Mouse (Mus musculus) urinary bladder, adult 18-20 months (tissue): ENCODE measurements around the gene Ch25h.

Experiments
- DNase-seq, 2 experiments: peaks; one replicate each; pipeline ENCODE4 v3.0.0; 2022; ENCODE audit warnings: low spot score in 2 of 2, mixed read lengths in 2 of 2

The Ch25h gene

GRCm38 (mm10) chr19:34474991-34475971 lies at the start of gene Ch25h:
TSS of gene Ch25h (minus strand) at chr19:34475164.
- peak; percentile 16 to 24 for DNase-seq

DNA sequence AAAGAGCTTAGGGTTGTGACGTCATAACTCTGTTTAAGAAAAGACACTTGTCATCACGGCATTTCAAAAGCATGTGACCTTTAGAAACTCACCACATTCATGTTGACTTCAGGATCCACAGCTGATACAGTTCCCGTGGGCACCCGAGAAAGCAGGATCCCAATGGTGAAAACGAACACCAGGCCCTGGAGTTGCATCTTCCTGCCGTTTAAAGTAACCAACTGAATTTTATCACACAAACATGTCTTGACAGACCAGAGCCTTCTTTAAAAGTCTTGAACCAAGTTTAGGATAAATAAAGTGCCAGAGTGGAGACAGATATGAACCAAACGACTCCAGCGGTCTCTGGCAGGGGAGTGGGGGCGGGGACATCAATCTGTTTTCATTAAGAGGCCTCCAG lies 49.7 kb upstream of the Ch25h start:
- DNase-seq: no peak

GRCm38 (mm10) chr19:34523106-34523725 lies 48.3 kb upstream of the Ch25h start:
- DNase-seq: no peak

DNA sequence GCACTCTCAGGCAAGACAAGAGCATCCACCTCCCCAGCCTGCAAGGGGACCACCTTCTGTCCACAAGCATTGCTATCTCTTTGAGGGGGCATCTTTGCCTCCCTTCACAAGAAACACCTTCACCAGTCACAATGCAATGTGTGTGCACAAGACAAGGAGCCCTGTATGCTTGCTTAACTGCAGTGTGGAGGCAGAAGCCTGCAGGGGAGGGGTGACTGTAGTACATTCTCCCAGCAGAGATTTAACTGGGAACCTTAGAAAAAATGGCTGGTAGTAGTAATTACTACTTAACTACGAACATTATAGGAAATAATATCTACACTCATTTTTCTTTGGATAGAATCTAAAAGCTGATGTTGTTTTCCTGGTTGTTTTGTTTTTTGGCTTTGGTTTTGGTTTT lies 47.0 kb upstream of the Ch25h start:
- no peak for DNase-seq

DNA sequence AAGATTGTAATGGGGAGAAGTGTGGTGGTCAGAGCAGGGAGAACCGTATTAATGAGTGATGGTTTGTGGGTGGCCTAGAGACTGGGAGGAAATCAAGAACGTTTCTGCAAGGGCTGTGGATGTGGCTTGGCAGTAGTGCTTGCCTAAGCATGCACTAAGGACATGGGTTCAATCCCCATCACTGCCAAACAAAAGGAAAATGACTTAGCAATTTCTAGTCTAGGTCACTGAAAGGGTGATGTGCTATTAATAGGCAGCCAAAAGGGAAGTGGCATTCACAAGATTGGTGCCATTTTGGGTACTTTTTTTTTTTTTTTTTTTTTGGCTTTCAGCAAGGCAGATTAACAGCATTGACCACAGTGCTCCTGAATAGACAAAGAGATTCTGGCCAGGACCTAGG lies 46.4 kb upstream of the Ch25h start:
- no peak for DNase-seq

DNA sequence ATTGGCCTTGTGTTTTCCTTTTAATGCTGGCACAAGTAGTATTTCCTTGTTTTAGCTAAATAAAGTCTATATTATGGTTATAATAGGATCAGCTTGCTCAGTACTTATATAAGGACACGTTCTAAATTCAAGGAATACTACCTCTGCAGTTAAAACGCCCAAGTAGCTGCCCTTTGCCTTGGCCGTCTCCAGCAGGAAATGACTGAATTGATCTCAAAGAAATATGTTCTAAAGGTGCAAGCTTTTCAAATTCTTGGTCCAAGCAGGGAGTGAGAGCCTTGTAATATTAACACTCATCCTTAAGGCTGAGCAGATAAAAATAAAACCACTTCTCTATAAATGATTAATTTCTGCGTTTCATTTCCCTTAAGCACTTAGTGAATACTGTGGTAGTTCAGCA lies 45.1 kb upstream of the Ch25h start:
- DNase-seq: no peak

GRCm38 (mm10) chr19:34519646-34520045 lies 44.7 kb upstream of the Ch25h start:
- no peak for DNase-seq

DNA sequence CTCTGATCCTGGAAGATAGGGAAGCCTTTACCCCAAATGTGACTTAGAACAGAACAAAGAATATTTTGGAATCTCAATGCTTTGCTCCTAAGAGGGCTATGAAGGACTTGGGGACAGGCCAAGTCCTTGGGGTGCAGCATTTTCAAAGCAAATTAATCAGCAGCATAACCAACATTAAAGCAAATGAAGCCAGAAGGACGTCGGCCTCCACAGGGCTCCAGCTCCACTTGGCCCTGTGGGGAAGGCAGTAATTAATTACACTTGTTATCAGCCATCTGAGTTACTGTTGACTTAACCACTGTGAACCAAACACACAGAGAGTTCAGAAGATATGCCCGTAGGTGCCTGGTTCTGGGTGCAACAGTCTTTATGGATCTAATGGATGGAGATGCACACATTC lies 43.8 kb upstream of the Ch25h start:
- DNase-seq: no peak

GRCm38 (mm10) chr19:34517812-34518594 lies 43.0 kb upstream of the Ch25h start:
- DNase-seq: peak in 1 of 2 experiments; percentile 22

DNA sequence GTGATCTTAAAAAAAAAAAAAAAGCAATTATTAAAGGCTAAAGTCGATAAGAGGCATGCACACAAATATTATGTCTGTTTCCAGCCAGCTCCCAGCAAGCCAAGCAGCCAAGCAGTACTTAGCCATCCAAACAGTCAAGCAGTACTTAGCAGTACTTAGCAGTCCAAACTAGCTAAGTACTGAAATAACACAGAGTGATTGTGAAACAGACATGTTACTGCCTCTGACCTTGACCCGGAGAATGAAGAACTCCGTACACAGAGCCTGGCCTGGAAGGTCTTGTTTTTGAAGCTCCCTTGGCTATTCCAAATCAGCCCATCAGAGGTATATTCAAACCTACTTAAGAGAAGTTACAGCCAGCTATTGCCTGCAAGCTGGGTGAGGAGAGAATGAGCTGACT lies 42.2 kb upstream of the Ch25h start:
- no peak for DNase-seq

- DNase-seq: no peak
Observed at GRCm38 (mm10) chr19:34516346-34516745, 41.4 kb upstream of the Ch25h start.

- DNase-seq: no peak
Observed at GRCm38 (mm10) chr19:34515681-34516080, 40.7 kb upstream of the Ch25h start.

DNA sequence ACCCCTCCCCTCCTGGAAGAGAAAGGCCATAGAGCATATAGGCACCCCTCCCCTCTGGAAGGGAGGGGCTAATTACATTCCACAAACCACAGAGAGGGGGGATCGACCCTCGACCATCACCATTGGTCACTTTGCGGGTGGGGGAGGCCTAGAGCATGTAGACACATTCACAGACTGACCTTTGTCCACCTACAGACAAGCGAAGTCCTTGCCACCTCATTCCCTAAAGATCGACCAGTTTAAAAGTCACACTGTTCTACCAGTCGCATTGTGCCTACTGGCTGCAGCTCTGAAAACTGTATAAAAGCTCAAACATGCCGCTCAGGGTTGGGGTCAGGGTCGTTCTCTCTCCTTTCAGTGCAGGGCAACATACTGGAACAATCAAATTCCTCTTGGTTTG lies 36.6 kb upstream of the Ch25h start:
- DNase-seq: no peak

DNA sequence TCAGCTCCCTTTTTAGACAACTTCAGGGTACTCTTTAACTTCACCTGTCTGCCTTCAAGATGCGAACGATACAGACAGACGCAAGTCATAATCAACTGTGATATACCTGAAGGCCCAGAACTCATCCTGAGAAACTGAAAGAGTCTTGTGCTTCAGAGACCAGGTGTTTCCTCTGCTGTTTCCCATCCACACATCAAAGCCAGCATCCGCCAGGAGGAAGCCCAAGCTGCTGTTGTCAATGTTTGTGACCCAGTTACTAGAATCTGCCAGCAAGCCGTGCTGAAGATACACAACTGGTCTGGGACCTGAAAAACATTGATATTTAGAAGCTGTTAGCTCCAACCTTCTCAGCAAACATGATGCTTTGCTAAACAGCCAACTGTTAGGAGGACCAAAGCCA lies 35.8 kb upstream of the Ch25h start:
- DNase-seq: no peak

DNA sequence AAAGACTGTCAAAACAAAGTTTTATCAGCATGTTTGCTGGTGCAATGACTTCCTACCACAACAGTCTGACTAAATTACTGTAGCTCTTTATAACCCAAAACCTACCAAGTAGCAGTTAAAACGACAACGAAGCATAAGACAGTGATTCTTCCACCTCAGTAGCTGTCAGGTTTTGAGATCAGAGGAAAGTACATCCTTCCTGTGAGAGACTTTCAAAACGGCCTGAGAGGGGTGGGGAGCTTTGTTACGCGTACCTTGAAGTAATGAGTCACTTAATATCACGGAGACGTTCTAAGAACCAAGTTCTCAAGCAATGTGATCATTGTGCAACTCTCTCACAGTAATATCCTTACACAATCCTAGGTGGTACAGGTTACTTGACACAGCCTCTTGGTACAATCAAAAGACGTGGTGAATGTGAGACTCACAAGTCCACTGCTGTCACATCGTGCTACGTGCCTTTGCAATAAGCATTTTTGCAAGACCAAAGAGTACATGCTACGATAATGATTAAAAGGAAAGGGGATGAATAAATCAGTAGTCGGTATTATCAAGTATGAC lies 30.3 kb upstream of the Ch25h start:
- DNase-seq: no peak

DNA sequence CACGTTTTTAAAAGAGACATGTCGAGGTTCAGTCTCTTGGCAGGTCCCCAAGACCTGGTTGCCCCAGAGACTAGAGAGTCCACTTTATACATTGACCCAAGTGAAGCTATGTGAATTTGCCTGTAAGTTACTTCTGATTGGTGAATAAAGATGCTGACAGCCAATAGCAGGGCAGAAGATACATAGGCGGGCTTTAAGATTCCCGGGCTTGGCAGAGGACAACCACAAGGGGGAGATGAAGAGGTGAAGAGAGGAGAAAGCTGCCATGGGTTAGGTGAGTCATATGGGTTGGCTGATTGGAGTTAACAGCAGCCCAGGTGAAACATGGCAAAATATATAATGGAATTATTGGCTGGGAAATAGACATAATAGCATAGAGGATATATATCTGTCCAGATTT lies 25.8 kb upstream of the Ch25h start:
- DNase-seq: peak; percentile 27 to 72

DNA sequence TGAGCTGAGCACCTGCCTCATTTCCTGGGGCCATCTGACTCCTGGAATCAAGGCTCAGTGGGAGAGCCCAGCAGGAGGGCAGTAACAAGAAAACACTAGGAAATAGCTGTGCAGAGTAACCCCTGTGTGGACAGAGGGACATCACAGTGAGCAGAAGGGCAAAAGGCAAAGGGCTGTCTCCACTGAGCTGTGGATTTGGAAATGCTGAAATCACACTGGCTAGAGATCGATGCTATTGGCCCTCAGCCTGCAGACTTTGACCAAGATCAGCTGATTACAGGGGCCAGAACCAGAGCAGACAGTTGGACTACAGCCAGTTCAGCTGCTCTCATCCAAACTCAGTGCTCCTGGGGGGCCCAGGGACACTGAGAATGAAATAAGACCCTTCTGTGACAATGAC lies 21.4 kb upstream of the Ch25h start:
- DNase-seq: no peak

- DNase-seq: no peak
Observed at GRCm38 (mm10) chr19:34493859-34494258, 18.9 kb upstream of the Ch25h start.

DNA sequence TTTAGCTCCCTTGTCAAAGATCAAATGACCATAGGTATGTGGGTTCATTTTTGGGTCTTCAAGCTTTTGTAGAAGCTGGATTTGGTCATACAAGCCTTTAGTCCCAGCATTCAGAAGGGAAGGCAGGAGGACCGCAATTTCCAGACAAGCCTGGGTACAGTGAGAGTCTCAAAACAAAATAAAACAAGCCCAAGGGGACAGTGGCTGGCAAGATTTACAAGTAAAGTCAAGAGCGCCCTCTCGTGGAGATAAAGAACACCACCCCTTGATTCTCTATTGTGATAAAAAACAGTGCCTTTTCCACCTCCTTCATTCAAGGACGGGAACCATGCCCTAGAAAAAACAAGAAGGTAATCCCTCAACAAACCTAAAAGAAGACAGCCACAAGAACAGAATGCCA lies 8.6 kb upstream of the Ch25h start:
- DNase-seq: peak; percentile 9 to 31

DNA sequence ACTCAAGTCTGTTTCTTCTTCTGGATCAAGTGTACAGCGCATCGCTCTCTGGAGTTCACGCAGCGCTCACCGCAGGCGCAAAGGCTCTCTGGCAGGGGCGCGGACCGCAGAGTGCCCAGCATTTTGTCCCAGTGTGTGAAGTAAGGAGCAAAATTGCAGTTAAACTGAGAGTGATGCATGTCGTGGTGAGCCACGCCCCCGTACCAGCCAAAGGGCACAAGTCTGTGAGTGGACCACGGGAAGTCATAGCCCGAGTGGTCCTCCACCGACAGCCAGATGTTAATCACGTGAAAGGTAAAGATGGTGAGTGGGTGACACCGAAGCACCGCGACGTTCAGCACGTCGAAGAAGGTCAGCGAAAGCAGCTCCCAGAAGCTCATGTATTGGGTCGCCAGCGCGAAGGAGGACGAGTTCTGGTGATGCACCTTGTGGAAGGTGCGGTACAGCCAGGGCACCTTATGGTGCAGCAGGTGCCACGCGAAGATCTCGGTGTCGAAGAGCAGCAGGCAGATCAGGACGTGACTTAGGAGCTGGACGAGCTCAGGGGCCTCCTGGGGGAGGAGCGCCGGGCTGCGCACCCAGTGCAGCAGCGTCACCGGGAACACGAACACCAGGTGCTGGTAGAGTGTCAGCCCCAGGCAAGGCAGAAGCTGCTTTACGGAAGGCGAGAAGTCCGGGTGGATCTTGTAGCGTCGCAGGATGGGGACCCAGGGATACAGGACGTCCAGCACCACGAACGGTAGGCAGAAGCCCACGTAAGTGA lies 555 bp downstream of the Ch25h start:
- peak in 1 of 2 experiments; percentile 38 for DNase-seq

- no peak for DNase-seq
Observed at GRCm38 (mm10) chr19:34471703-34472102, 3.3 kb downstream of the Ch25h start.
